Mouse (Mus musculus): Measurements from ENCODE around the gene 1810055G02Rik. TPM values are rescaled to one million over a fixed set of nuclear protein-coding genes. Genes with fewer than 3 reads are reported as not detected.

1810055G02Rik gene
- polyA plus RNA-seq, 1 experiment: 44.7 TPM

DNA sequence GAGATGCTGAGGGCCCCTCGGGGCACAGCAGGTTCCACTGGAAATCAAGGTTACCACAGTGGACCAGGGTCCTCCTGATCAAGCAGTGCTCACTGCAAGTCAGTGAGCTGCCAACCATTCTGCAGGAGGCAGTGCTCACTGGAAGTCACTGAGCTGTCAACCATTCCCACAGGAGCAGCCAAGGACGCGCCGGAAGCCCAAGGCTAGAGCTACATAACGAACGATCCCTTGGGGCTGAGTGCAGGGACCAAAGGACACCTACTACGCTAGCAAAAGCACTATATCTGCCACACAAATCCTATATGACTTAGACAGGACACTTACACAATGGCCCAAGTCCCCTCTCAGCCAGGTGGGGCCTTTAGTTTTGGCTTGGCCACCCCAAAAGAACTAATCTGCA is 27.4 kb upstream of the 1810055G02Rik start:
- no peak overlapping the region for H3K4me3 ChIP-seq (ENCODE audit: insufficient read depth, low read length)
- 0 out of 2 replicates have a peak overlapping the region, but pooled peaks have one; percentile 34 for H3K27ac ChIP-seq (ENCODE audit: insufficient read depth, low read length)
- TF ChIP-seq POLR2A (IDR thresholded peaks at IDR 0.05; ENCODE audit: extremely low read depth, insufficient read depth, low read length) (no peak), CTCF (IDR thresholded peaks at IDR 0.05; ENCODE audit: extremely low read depth, insufficient read depth, low read length) (no peak)
- H3K4me1 ChIP-seq (ENCODE audit: control insufficient read depth, insufficient read depth, low read length): no peaks in the 10 kb centered on the region

DNA sequence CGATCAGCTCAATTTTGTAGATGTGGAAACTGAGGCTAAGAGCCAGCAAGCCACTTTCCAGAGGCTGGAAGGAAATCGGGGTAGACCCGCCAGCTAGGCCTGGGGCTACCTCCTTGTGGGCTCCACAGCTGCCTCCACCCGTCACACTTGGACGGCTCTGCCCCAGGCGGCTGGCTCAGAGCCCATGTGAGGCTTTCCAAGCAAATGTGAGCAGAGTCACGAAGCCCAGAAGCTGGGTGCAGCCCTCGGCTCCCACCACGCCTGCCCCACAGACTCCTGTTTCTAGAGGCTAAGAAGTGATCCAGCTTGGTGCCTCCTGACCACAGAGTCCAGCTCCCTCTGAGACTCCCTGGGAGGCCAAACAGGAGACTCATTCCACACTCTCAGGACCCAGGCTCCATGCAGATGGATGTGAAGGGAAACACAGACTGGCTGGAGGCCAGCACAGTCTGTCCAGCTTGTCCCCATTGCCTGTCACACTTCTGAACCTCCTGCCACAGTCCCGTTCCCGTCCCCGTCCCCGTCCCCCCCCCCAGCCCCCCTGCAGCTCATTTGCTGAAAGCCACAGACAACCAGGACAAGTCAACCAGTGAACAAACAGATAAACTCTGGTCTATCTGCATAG is 26.7 kb upstream of the 1810055G02Rik start:
- Histone ChIP-seq H3K27ac (ENCODE audit: insufficient read depth, low read length) (peak overlapping the region; percentile 34; the same call in 1 of the 2 replicates), H3K4me3 (ENCODE audit: insufficient read depth, low read length) (no peak overlapping the region), H3K4me1 (ENCODE audit: control insufficient read depth, insufficient read depth, low read length) (no peaks in the 10 kb centered on the region)
- TF ChIP-seq CTCF (IDR thresholded peaks at IDR 0.05; ENCODE audit: extremely low read depth, insufficient read depth, low read length) (no peak), POLR2A (IDR thresholded peaks at IDR 0.05; ENCODE audit: extremely low read depth, insufficient read depth, low read length) (no peak)

DNA sequence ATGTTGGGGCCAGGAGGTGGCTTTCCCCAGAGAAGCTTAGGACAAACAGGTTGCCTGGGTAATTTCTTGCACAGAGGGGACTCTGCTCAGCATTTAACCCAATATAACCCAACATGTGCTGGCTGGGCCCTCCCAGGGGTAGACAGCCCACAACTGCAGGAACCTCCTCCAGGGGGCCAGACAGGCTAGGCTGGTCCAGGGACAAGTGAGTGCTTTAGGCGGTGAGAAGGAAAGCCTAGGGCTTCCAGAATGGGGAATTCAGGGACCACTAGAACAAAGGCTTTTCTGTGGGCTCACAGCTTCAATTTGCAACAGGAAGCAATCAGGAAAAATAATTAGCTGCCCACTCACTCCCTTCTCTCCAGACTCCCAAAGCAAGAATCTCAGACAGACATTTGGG is 23.7 kb upstream of the 1810055G02Rik start:
- Histone ChIP-seq H3K4me3 (ENCODE audit: insufficient read depth, low read length) (no peak overlapping the region), H3K4me1 (ENCODE audit: control insufficient read depth, insufficient read depth, low read length) (no peaks in the 10 kb centered on the region), H3K27ac (ENCODE audit: insufficient read depth, low read length) (no peak overlapping the region)
- TF ChIP-seq POLR2A (IDR thresholded peaks at IDR 0.05; ENCODE audit: extremely low read depth, insufficient read depth, low read length) (no peak), CTCF (IDR thresholded peaks at IDR 0.05; ENCODE audit: extremely low read depth, insufficient read depth, low read length) (no peak)

DNA sequence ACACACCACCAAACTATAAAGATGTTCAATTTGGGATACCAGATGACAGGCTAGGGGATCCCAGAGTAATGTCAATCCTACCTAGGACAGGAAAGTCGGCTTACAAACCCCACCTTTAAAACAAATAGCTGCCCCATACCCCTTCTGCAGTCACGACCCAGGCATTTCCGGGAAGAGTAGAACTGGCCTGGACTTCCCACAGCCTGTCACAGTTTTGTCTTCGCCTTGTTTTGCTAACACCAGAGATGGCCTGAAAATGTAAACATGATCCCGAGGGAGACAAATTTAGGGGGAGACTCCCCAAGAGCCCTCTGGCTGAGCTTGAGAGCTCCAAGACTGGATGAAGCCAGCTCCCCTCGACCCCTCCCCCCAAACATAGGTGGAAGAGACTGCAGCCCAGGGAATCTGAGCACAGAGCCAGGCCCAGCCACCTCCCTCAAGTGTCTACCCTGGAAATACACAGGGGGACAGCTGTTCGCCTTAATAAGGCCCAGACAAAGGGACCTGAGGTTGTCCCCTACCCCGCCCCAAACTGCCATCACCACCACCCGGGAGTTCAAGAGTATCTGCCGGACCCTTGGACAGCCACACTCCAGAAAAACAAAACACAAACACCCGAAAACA is 23.0 kb upstream of the 1810055G02Rik start:
- H3K4me3 ChIP-seq (ENCODE audit: insufficient read depth, low read length): peak overlapping the region; percentile 37; the same call in 1 of the 2 replicates
- TF ChIP-seq POLR2A (IDR thresholded peaks at IDR 0.05; ENCODE audit: extremely low read depth, insufficient read depth, low read length) (no peak), CTCF (IDR thresholded peaks at IDR 0.05; ENCODE audit: extremely low read depth, insufficient read depth, low read length) (no peak)
- no peak overlapping the region for H3K27ac ChIP-seq (ENCODE audit: insufficient read depth, low read length)
- H3K4me1 ChIP-seq (ENCODE audit: control insufficient read depth, insufficient read depth, low read length): no peaks in the 10 kb centered on the region

DNA sequence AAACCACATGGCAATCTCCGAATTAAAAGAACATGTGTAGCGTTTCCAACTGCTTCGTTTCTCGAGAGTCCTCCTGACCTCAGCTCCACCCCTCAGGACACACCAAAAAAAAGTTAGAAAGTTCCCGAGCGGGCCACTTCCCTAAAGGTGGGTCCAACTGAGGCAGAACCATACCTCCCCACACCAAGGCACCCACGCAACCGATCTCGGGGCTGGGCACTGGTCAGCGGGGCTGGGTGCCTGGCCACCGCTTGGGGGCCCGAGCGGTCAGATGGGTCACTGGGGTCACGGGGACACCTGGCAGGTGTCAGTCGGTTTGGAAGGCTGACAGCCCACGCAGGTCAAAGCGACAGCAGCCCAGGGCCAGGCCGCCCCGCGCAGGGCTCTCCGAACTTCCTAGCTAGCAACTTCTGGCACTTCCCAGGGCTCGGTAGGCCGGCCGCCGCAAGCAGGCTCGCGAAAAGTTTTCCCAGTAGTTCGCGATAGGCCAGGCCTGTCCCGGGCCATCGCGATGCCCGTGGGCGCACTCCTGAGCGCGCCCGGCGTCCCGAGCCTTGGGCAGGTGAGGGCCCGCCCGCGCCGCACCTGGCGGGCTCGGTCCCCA is 22.4 kb upstream of the 1810055G02Rik start:
- Histone ChIP-seq H3K4me1 (ENCODE audit: control insufficient read depth, insufficient read depth, low read length) (no peaks in the 10 kb centered on the region), H3K4me3 (ENCODE audit: insufficient read depth, low read length) (peak overlapping the region; percentile 37), H3K27ac (ENCODE audit: insufficient read depth, low read length) (peak overlapping the region; percentile 15; the same call in 1 of the 2 replicates)
- TF ChIP-seq POLR2A (IDR thresholded peaks at IDR 0.05; ENCODE audit: extremely low read depth, insufficient read depth, low read length) (no peak), CTCF (IDR thresholded peaks at IDR 0.05; ENCODE audit: extremely low read depth, insufficient read depth, low read length) (no peak)

DNA sequence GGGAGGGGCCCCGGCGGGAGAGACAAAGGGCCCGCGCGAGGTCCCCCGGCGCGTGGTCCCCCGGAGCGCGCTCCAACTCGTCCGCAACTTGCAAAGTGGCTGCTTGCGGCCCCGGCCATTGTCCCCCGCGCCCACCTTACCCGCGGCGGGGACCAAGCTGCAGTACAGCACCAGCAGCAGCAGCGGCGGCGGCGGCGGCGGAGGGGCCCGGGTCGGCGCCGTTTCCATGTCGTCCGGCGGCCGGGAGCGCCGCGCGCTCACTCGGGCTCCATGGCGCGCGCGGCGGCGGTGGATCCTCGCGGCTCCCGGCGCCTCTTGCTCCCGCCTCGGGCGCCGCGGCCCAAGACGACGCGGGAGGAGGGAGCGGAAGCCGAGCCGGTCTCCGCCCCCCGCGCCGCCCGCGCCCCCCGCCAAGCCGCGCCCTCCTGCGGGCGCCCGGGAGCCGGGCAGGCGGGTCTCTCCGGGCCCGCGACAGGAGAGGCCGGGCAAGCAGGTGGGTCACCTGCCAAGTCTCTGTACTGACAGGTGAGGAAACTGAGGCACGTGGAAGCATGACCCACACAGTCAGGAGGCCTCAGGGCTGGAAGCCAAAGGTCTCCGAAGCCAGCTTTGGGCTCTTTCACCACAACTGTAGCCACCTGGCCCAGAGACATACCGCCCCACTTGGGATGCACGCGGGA is 21.7 kb upstream of the 1810055G02Rik start, which contains the start of gene Lrp5:
Lrp5 (minus strand) TSS at position 350 of the 680 bp plus-strand sequence.
- Histone ChIP-seq H3K4me3 (ENCODE audit: insufficient read depth, low read length) (peak within 1 kb of the TSS; percentile 37), H3K27ac (ENCODE audit: insufficient read depth, low read length) (peak within 1 kb of the TSS; percentile 15; the same call in 1 of the 2 replicates), H3K4me1 (ENCODE audit: control insufficient read depth, insufficient read depth, low read length) (no peaks in the 10 kb centered on the region)
- TF ChIP-seq CTCF (IDR thresholded peaks at IDR 0.05; ENCODE audit: extremely low read depth, insufficient read depth, low read length): no peak
- no peak for TF ChIP-seq POLR2A (IDR thresholded peaks at IDR 0.05; ENCODE audit: extremely low read depth, insufficient read depth, low read length)

DNA sequence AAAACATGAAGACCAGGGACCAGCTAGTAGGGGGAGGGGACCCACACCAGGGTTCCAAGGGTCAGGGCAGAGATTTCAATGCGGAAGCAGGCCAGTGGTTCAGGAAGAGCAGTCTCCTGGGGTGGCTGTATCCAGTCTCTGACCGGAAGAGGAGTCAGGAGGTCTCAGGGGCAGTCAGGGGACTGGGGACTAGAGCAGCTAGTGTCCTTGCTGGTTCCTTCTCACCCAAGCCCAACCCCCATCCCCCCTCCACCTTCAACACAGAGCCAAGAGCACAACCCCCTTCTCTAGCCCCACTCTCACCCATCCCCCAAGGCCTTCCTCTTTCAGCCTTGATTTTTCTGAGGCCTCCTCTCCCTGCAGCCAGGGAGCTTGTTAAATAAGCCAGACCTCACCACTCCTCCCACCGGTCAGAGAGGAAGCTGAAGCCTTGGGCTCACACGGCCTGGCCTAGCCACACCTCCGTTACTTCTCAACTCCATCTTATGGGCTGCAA is 20.4 kb upstream of the 1810055G02Rik start:
- Histone ChIP-seq H3K4me3 (ENCODE audit: insufficient read depth, low read length) (no peak overlapping the region), H3K4me1 (ENCODE audit: control insufficient read depth, insufficient read depth, low read length) (no peaks in the 10 kb centered on the region), H3K27ac (ENCODE audit: insufficient read depth, low read length) (no peak overlapping the region)
- TF ChIP-seq CTCF (IDR thresholded peaks at IDR 0.05; ENCODE audit: extremely low read depth, insufficient read depth, low read length): no peak
- TF ChIP-seq POLR2A (IDR thresholded peaks at IDR 0.05; ENCODE audit: extremely low read depth, insufficient read depth, low read length): no peak

DNA sequence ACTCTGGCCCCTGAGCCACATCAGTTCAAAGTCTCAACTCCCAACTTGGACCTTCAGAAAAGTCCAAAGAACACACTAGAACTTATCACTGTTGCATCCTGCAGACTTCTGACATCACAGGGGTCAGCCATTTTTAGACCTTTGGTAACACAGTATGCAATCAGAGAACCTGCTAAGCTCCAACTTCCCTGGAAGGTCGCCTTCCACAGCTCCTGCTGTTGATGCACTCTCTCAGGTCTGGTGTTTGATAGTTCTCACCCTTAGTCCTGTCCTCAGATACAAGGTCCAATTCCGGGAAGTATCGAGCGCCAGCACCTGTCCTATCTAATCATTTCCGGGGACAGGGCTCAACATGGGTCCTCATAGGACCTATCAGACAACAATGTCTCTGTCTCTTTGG is 16.8 kb upstream of the 1810055G02Rik start:
- no peak for TF ChIP-seq CTCF (IDR thresholded peaks at IDR 0.05; ENCODE audit: extremely low read depth, insufficient read depth, low read length)
- TF ChIP-seq POLR2A (IDR thresholded peaks at IDR 0.05; ENCODE audit: extremely low read depth, insufficient read depth, low read length): no peak
- Histone ChIP-seq H3K4me3 (ENCODE audit: insufficient read depth, low read length) (no peak overlapping the region), H3K27ac (ENCODE audit: insufficient read depth, low read length) (no peak overlapping the region), H3K4me1 (ENCODE audit: control insufficient read depth, insufficient read depth, low read length) (no peaks in the 10 kb centered on the region)

DNA sequence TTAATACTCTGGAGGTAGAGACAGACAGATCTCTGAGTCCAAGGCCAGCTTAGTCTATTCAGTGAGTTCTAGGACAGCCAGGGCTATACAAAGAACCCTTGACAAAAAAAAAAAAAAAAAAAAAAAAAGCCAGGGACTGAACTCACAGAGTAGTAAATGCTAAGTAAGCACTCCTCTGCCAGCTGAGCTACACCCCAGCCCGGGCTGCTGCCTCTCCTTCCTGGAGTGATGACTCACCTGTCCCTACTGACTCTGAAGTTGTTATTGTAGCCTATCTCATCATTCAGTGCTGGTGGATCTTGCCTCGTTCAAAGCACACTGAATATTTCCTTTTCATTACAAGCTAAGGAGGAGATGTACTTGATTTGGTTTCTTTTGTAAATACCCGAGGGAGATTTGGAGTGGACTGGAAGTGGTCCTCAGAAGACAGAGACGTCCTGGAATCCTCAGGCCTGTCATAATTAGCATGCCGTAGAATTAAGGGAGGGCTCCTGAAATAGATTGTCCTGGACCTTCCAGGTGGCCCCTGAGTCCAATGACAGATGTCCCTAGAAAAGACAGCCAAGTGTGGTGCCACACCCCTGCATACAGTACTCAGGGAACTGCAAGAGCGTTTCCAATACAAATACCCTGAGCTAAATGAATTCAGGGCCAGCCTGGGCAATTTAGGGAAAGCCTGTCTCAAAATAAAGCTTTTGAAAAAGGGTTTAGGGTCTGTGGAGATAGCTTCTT is 15.5 kb upstream of the 1810055G02Rik start:
- H3K27ac ChIP-seq (ENCODE audit: insufficient read depth, low read length): no peak overlapping the region
- TF ChIP-seq CTCF (IDR thresholded peaks at IDR 0.05; ENCODE audit: extremely low read depth, insufficient read depth, low read length): no peak
- TF ChIP-seq POLR2A (IDR thresholded peaks at IDR 0.05; ENCODE audit: extremely low read depth, insufficient read depth, low read length): no peak
- H3K4me1 ChIP-seq (ENCODE audit: control insufficient read depth, insufficient read depth, low read length): no peaks in the 10 kb centered on the region
- H3K4me3 ChIP-seq (ENCODE audit: insufficient read depth, low read length): no peak overlapping the region
